Mouse (Mus musculus) mesoderm, embryonic 11.5 days (tissue): ENCODE results near the gene Igdcc4.
A peak's percentile ranks its signal among the peaks of the same experiment; 100 is the strongest.

Experiments used
- DNase-seq: peaks from one replicate; pipeline ENCODE4 v3.0.0-alpha.2; 2012; ENCODE audit warnings: low read depth, low spot score

Gene Igdcc4

DNA sequence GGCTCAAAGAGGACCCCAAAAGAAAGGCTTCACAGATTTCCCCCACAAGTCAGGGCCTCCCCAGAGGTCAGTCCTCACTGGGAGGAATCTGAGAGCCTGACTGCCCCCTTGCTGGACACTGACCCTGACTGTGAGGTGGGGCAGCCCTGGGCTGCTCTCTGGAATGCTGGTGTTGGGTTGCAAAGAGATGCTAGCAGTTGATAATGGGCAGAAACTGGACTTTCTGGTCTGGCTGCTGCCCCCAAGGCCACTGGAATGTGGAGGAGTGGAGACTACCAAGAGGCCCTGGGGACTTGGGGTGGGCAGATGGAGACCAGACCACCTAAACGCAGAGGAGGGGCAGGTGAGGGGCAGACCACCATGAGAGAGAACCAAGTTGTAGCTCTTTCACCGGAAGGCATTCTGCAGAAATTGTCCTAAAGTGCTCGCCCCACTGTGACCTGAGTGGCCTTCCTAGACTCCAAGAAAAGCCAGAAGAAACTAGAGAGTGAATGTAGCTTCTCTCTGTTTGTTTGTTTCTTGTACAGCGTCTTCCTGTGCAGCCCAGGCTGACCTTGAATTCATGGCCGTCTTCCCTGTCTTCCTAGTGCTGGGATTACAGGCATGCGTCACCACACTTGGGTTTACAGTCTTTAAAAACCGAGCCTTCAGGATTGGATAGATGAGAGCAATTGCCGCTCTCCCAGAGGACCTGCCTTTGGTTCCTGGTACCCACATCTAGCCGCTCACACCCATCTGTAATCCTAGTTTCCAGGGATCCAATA, 53.6 kb downstream of the Igdcc4 start:
- peak; percentile 63 for DNase-seq

DNA sequence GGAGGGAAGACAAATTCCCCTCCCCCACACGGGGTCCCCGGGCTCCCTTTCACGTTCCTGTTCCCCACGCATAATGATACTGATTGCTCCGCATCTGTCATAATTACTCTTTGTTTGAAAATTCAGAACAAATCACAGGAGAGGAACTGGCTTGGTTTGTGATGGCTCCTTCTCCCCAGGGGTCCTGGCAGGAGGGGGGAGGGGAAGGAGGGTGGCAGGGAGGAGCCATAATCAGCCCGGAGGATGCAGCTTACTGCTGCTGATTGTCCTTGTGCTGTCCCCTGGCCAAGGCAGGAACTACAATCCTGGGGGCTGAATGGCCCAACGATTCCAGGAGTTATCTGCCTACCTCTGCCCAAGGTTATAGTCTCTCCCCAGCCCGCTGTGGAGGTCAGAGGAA, 55.3 kb downstream of the Igdcc4 start:
- DNase-seq = no peak

DNA sequence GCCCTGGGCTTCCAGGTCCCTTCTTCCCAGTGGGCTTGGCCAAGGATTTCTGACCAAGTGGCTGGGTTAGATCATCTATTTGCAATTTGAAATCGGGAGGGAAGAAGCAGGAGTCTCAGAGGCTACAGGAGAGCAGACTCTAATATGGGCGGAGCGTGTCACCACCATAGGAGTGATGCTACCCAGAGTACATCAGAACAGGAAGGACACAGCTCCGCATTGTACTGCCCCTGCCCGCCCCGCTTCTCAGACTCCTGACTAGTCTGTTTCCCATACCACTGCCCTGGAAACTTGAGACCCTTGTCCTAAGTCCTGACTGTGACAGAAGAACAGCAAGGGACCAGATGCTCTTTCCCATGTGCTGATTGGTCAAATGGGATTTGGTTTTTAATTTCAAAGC, 56.3 kb downstream of the Igdcc4 start:
- DNase-seq = no peak

DNA sequence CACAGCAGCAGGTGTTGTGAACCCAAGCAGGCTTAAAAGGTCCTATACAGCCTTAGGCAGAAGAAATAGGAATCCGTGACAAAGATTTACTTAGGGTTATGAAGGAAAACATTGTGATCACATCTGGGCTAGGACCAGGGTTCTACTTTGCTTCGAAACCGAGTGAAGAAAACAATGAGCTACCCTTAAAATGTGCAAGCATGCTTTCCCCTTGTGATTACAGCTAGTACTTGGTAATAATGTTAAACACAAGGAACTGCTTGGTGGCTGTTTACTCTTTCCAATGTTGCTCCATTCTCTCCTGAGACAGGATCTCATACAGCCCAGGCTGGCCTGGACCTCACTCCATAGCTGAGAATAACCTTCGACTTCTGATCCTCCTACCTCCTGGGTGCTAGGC, 59.9 kb downstream of the Igdcc4 start:
- DNase-seq = no peak

DNA sequence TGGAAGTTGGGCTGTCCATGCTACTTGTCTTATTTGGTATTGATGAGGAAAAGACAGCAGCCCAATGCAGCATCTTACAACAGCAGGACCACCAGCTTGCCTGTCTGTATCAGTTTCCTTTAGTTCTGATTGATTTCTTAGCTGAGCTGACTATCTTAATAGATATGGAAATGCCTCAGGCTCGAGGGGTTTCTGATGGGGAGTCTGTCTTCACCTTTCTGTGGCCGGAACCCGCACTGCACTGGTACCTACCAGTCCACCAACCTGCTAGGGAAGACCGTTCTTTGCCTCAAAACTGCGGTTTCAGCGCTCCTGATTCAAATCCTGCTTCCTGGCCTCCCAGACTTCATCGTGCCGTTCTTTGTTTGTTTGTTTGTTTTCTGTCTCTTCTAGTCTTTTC, 60.6 kb downstream of the Igdcc4 start:
- DNase-seq = no peak

DNA sequence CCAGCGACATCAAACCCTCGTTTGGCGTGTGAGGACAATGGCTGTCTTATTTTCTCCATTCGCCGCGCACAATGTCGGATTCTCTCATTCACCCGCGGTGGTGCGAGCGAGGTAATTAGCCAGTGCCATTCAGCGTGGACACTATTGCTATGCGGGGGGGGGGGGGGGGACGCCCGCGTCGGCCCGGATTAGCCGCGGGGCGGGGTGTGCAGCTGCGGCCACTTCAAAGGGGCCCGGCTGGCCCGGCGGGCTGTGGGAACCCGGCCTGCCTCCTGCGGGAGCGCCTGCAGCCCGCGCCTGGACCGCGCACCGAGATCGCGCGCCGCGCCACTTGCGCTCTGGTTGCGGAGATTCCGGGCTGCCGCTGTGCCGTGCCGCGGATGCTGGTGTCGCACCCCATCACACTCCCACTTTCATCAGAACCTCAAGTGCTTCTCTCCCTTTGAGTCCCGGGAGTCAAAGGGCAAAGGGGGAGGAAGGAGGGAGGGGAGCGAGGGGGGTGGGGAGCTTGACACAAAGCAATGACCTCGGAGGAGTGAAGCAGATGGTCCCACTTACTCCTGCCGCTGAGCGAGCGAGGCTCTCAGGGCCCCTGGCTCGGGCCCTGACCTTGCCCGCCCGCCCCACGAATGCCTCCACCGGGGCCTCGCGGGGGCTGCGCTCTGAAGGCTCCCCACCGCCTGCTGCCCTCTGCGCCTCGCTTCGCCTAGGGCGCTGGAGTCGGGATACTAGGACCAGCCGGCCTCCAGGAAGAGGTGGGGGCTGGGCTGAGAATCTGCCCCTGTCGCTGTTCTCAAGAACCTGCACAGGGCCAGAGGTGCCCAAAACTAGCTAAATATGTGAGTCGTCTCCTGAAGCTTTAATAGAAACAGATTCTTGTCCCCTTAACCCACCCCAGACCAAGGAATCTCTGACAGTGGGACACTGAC, 61.7 kb downstream of the Igdcc4 start:
- peak; percentile 87 for DNase-seq

DNA sequence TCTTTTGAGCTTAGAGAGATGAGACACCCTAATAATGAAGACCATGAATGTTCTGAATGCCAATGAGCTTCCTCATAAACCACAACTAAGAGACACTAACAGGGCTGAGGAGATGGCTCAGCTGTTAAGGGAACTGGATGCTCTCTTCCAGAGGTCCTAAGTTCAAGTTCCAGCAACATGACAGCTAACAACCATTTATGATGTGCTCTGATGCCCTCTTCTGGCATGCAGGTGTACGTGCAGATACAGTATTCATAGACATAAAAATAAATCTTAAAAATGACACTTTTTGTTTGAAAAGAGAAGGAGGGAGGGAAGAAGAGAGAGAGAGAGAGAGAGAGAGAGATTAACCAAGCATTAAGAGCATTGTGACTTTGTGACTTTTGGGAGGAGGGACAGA, 63.6 kb downstream of the Igdcc4 start:
- DNase-seq = no peak

DNA sequence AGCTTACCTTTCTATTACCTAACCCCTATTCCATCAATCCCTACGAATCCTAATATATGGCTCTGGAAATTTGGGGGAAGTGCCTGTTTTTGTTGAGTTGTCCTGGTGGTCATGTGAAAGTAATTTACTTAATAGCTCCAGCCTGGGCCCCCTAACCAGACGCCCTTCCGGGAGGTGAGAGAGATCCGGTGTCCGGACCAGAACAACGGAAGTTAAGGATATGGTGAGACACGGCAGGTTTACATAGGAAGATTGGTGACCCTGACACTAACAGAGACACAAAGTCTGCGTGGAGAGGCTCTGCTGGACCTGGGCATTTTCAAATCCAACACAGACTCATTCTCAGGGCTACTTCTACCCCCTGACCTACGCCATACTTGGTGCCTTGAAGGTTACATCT, 65.1 kb downstream of the Igdcc4 start:
- DNase-seq = no peak

DNA sequence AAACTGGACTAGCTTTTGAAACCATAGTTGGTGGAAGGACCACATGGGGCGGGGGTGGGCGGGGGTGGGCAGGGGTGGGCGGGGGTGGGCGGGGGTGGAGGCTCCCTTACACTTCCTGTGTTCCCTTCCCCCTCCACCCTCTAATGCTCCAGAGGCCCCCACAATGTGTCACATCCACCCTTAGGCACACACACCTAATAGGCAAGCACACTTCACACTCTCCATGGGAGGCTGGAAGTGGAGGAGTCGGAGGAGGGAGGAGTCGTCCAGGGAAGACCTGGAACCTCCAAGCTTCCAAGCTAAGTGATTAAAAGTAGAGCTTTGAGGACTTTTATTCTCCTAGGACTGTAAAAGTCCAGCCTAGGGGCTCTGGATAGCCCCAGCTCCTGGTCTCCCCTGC, 67.2 kb downstream of the Igdcc4 start:
- DNase-seq = no peak

DNA sequence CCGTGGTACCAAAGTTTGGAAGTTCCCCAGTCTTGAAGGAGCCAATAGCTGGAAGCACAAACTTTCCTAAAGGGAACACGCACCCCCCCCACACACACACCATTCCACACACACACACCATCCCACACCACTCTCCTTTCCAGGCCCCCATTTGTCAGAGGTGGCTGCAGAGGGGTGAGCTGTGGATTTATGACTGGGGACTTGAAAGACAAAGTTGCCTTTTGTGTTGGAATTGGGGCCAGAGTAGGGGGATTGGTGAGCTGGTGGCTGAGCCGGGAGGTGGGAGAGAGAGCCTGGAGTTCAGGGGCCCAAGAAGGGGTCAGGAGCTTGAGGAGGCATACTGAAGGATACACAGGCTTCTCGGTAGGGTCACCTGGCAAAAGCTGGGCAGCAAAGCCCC, 67.7 kb downstream of the Igdcc4 start:
- DNase-seq = peak; percentile 66

DNA sequence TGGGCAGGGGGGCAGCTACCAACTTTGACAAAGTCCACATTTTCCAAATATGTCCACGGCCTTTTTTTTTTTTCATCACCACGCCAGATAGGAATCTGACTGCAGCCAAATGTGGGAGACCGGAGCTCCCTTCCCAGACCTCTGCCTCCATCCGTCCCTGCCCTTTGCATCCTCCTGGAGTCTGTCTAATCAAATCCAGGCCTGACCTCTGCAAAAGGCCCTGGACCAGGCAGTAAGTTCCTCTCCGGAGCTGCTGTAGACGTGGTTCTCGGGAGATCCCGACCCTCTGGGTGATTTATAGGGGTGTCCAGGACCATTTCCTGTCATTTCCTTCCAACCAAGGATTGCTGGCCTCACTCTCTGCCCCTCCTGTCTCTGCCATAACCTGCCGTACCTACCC, 71.4 kb downstream of the Igdcc4 start:
- no peak for DNase-seq

DNA sequence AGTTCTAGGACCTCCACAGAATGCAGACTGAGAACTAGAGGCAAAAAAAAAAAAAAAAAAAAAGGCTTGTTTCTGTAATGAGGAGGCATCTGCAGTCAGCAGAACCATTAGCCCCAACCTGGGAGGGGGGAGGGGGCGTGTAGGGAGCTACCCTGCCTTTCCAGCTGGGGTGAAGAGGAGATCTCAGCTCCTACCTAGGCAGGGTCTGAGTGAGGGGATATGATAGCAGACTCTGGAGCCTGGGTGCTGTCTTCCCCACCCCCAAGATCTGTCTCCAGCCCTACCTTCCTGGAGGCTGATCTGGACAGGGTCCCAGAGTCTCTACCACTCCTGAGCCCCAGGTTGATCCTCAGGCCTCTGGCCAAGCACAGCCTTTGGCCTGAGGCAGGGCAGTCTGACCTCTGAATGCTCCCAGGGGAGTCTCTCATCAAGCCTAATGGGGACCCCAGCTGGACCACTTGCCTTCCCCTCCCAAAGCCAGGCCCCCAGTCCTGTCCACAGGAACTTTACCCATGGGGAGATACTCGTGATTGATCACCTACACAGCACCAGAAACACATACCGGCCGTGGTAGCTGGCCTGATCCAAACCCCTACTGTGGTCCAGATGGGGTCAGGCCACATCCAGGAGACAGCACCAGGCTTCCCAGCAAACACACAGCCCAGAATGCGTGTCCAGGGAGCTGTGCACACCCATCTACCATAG, 74.1 kb downstream of the Igdcc4 start:
- peak; percentile 71 for DNase-seq

DNA sequence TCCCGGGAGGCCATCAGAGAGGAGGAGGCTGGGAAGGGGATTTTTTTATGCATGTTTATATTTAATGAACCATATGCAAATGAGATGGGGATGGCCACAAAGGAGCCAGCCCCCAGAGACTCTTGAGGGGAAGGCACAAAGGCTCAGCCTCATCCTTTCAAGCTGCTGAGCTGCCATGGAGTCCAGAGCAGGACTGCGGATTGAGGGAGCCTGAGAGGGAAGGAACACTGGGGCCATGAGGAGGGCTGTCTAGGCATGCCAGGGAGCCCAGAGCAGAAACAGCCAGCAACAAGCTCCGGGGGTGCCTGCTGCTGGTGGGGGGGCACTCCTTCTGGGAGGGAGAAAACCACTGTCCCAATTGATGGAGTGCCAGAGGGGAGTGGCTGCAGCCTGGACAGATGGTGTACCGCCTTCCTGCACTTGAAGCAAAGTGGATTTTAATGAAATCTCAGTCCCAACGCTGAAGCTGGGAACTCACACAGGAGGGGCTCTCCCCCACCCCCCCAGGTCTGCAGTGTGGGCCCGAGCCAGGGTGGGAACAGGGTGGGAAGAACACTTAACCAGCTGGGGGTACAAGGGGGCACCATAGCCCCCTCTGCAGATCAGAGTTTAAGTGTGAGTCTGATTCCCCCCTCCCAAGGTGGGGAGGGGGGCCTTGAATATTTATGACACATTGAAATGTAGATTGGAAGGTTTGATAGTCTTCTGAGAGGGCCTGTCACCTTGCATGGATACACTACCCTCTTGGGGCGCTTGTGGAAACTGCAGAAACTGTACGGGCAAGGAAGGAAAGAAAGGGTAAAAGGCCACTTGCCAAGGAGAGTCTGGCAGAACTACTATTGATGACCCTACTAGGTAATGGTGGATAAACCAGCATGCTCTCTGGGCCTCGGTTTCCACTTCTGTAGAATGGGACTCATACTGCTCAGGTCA, 74.9 kb downstream of the Igdcc4 start:
- DNase-seq = peak; percentile 68

DNA sequence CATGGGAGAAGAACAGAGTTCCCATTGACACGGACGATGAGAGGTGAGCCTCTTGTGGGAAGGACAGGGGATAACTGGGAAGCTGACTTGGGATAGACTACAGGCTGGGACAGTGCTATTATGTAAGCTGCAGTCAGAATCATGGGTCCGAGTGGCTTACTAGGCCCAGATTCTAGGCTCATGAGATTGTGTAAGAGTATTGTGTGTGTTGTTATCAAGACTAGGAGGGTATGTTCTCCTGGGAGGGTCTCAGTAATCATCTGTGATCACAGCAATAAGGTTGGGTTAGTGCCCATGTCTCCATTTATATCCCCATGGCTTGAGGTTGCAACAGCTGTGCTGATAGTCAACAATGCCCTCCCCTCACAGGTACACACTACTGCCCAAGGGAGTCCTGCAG, 76.2 kb downstream of the Igdcc4 start:
- DNase-seq = no peak

DNA sequence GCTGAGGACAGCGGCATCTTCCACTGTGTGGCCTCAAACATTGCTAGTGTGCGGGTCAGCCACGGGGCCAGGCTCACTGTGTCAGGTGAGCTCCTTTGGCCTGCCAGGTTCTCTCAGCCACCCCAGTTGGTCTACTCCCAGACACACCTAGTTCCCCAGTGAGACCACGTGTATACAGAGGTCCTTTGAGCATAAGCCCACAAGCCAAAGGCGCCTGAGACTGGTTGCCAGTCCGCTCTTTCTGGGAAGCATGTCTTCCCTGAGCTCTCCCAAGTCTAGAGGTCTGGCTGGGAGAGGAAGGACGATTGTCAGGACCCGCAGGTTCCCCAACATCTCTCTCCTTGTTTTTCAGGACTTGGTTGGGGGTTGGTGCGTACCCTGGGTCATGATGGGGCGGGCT, 76.6 kb downstream of the Igdcc4 start:
- no peak for DNase-seq

DNA sequence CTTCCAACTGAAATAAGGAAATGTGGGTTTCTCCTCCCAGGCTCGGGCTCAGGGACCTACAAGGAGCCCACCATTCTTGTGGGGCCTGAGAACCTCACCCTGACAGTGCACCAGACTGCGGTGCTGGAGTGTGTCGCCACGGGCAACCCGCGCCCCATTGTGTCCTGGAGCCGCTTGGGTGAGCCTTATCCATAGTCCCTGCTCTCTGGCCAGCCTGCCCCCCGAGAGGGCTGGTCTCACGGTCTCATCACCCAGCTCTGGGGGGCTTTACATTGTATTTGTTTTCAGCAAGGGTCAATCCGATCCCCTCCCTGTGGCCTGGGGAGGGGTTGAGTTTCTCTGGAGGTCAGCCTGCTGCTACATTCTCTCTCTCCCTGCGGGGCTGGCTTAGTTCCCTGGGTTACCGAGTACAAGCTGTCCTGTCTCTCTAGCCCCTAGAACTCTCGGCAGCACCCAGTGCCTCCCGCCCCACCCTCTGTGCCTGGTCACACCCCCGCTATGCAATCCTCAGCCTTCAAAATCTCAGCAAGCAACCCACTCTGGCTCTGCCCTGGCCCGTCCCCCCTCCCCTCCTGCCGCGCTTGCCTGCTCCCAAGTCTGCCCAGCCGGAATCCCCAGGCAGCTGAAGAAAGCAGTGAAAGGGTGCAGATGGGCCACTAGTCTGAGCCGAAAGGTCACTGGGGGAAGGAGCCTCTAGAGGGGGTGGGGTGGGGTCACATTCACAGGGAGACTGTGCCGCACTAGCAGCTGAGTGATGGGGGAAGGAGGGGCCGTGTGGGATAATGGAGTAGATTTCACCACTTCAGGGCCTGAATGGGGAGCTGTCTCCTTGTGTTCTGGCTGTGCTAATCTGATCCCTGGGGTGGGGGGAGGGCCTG, 77.3 kb downstream of the Igdcc4 start:
- peak; percentile 89 for DNase-seq

DNA sequence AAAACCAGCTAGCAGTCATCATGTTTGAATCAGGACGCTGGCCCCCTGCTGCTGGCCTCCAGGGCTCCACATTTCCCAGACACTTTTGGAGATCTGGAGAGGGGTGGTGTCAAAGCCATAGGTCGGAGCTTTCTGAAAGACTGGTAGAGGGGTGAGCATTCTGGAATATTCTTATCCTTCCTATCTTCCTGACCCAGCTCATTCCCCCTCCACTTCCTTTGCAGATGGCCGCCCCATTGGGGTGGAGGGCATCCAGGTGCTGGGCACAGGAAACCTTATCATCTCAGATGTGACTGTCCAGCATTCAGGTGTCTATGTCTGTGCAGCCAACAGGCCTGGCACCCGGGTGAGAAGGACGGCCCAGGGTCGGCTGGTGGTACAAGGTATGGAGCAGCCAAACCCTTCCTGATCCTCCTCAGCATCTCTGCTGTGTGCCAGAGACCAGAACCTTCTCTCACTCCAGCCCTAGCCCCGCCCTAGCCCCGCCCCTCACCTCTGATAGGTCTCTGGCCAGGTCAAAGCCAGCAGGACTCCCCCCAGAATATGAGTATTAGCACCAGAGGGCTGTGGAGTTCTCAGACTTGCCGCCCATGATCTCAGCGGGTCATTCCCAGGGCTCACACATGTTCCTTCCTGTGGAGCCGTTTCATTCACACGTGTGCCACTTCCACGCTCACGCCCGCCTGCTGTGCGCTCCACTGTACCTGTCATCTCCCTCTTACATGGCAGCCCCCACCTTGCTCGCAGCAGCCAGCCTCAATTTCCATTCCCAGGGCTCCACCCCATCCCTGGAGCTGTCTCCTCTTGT, 78.7 kb downstream of the Igdcc4 start:
- no peak for DNase-seq
